Mouse (Mus musculus) kidney, embryonic 16.5 days (tissue): ENCODE results near the gene Myh8. TPM values are rescaled to one million over a fixed set of nuclear protein-coding genes. Genes with fewer than 3 reads are reported as not detected.

Experiments used
- ATAC-seq: fragments of 200-750 bp; cut with Nextera tagmentation; 2 replicates; pipeline ENCODE4 v1.8.0; 2017; ENCODE audit warnings: moderate TSS enrichment; ENCODE audit not compliant: low FRiP score, low TSS enrichment
- H3K27ac ChIP-seq: fragments of 300-500 bp; sonication (generic); 2 replicates; pipeline ENCODE4 v1.5.1; 2014; ENCODE audit warnings: low read length
- H3K27me3 ChIP-seq: fragments of 300-500 bp; sonication (generic); 2 replicates; pipeline ENCODE4 v1.6.1; 2014; ENCODE audit warnings: low read length, control low read depth, mixed read lengths; ENCODE audit not compliant: insufficient read depth
- H3K36me3 ChIP-seq: fragments of 300-500 bp; sonication (generic); 2 replicates; pipeline ENCODE4 v1.6.1; 2014; ENCODE audit warnings: low read length, control low read depth, mixed read lengths; ENCODE audit not compliant: insufficient read depth
- H3K4me1 ChIP-seq: fragments of 300-500 bp; sonication (generic); 2 replicates; pipeline ENCODE4 v1.6.1; 2014; ENCODE audit warnings: low read length, control low read depth, mixed read lengths; ENCODE audit not compliant: insufficient read depth
- H3K4me2 ChIP-seq: fragments of 300-500 bp; sonication (generic); replicated peaks from 2 replicates; pipeline ENCODE4 v1.6.1; 2014; ENCODE audit warnings: low read depth, low read length
- H3K4me3 ChIP-seq: fragments of 300-500 bp; sonication (generic); 2 replicates; pipeline ENCODE4 v1.5.1; 2014; ENCODE audit warnings: mild to moderate bottlenecking, low read length
- H3K9ac ChIP-seq: fragments of 300-500 bp; sonication (generic); replicated peaks from 2 replicates; pipeline ENCODE4 v1.6.1; 2014; ENCODE audit warnings: low read length
- H3K9me3 ChIP-seq: fragments of 300-500 bp; sonication (generic); 2 replicates; pipeline ENCODE4 v1.6.1; 2016; ENCODE audit warnings: low read length, control low read depth
- WGBS: fragments of 180-500 bp; shearing (Covaris S2); extraction: QIAGEN DNeasy Blood & Tissue Kit; methylation state at CpG from one replicate; pipeline ENCODE4 v1.1.7; 2014; 5-methylcytosine and 5-hydroxymethylcytosine counted together
- polyA plus RNA-seq: library from polyadenylated mRNA; unstranded; fragments of >200 nt; fragmentation: Nextera tagmentation; extraction: Ambion mirVana; gene quantifications from 2 replicates; pipeline ENCODE4 v1.2.1, GENCODE M21; 2015

Gene Myh8
- polyA plus RNA-seq, 1 experiment from 2014 or later = 4.0 TPM

GRCm38 (mm10) chr11:67358031-67358430 lies 81.1 kb downstream of the Myh8 start:
- Histone ChIP-seq H3K36me3 (no peaks in the 10 kb centered on the region), H3K27me3 (no peaks in the 10 kb centered on the region), H3K9me3 (no peaks in the 10 kb centered on the region), H3K27ac (no peak overlapping the region), H3K4me1 (no peaks in the 10 kb centered on the region), H3K4me2 (no peak overlapping the region), H3K9ac (no peak overlapping the region), H3K4me3 (no peak overlapping the region)
- WGBS = 75% methylated on average over 10 of the region's 10 CpGs
- ATAC-seq = no peak

Other genes with a start within 250 kb of the Myh8 start
- gene Adprm, start 224.5 kb upstream of the Myh8 start, polyA plus RNA-seq = 29.9 TPM in 2 replicates
- gene Sco1, start 224.5 kb upstream of the Myh8 start, polyA plus RNA-seq = 16.3 and 17.7 TPM in 2 replicates
- 4.7 and 5.1 TPM in 2 replicates for gene Myh3, start 198.8 kb upstream of the Myh8 start, polyA plus RNA-seq
- gene Myh2, start 106.1 kb upstream of the Myh8 start, polyA plus RNA-seq = not detected in 2 replicates
- gene Myh1, start 77.1 kb upstream of the Myh8 start, polyA plus RNA-seq = 0.02 and 0.04 TPM in 2 replicates
- gene Myh4, start 39.1 kb upstream of the Myh8 start, polyA plus RNA-seq = not detected in 2 replicates
- not detected in 2 replicates for gene Myh13, start 44.5 kb downstream of the Myh8 start, polyA plus RNA-seq
- 11.2 and 12.3 TPM in 2 replicates for gene Gas7, start 178.3 kb downstream of the Myh8 start, polyA plus RNA-seq